Mouse (Mus musculus) C2C12 (cell line): ENCODE measurements around the gene Hoxa1.

Experiments used
- CEBPB ChIP-seq: IDR thresholded peaks from one replicate; pipeline ENCODE4 v1.6.1; 2011; ENCODE audit warnings: low read depth, mild to moderate bottlenecking, control low read depth, moderate library complexity
- CTCF ChIP-seq: IDR thresholded peaks from one replicate; pipeline ENCODE4 v1.5.1; 2011; ENCODE audit not compliant: control insufficient read depth, insufficient read depth, insufficient read length
- FOSL1 ChIP-seq: IDR thresholded peaks from one replicate; pipeline ENCODE4 v1.8.0; 2011; ENCODE audit warnings: mild to moderate bottlenecking, low read length; ENCODE audit not compliant: poor library complexity, insufficient read depth, severe bottlenecking
- MAX ChIP-seq: IDR thresholded peaks from one replicate; pipeline ENCODE4 v1.6.1; 2011; ENCODE audit warnings: mild to moderate bottlenecking, control low read depth
- MYOG ChIP-seq: IDR thresholded peaks from one replicate; pipeline ENCODE4 v1.6.1; 2011; ENCODE audit not compliant: control insufficient read depth, insufficient read length; ENCODE audit errors: extremely low read depth
- USF1 ChIP-seq: IDR thresholded peaks from one replicate; pipeline ENCODE4 v1.6.1; 2011; ENCODE audit warnings: low read depth, mild to moderate bottlenecking, control low read depth, moderate library complexity

- TF ChIP-seq CTCF (no peak), USF1 (no peak), FOSL1 (no peak), MAX (no peak), CEBPB (no peak), MYOG (no peak)
These were observed 47.8 kb upstream of the Hoxa1 start for GRCm38 (mm10) chr6:52205638-52206621.
